In genomic region chr19:44723611-44724440, GRCm38 (mm10) we compare ENCODE assay signal across 11 mouse cellular contexts. TPM values are rescaled to one million over a fixed set of nuclear protein-coding genes. Genes with fewer than 3 reads are reported as not detected.
DNase-seq lines count a peak whose midpoint lies in the region; ATAC-seq and TF ChIP-seq lines count a peak whose summit lies in the region.
"Had no signal": no experiment of that assay in that cellular context is flagged by ENCODE, and none has a peak within 500 bp of the region (broad histone marks: within the 10 kb centered on the region; RNA-seq: fewer than 3 reads in every experiment).

No protein-coding gene starts in this region.

- H3K4me2 ChIP-seq in heart, postnatal 0 days (ENCODE audit: low read depth, low read length) = peak overlapping the region; percentile 53
- peak overlapping the region; percentile 53 for H3K4me2 ChIP-seq in hindbrain, postnatal 0 days (ENCODE audit: low read depth, low read length)
- H3K4me2 ChIP-seq in midbrain, embryonic 13.5 days (replicated peaks) = peak overlapping the region; percentile 55

- peaks cover 86% of the 10 kb centered on the region for H3K27me3 ChIP-seq in heart, postnatal 0 days (ENCODE audit: control insufficient read depth, insufficient read depth, low read length)
- peaks cover 98% of the 10 kb centered on the region for H3K27me3 ChIP-seq in embryonic facial prominence, embryonic 10.5 days (replicated peaks; ENCODE audit: low read depth, poor library complexity, severe bottlenecking)
- H3K27me3 ChIP-seq in hindbrain, postnatal 0 days (ENCODE audit: insufficient read depth, low read length) = peaks cover 46% of the 10 kb centered on the region
- H3K27me3 ChIP-seq in midbrain, embryonic 13.5 days = peaks cover 85% of the 10 kb centered on the region

- 2% methylated on average over 36 of the region's 36 CpGs for WGBS in heart, postnatal 0 days
- WGBS in embryonic facial prominence, embryonic 10.5 days = under 1% methylated on average over 36 of the region's 36 CpGs
- WGBS in hindbrain, postnatal 0 days = 3% methylated on average over 35 of the region's 36 CpGs
- WGBS in midbrain, embryonic 13.5 days = under 1% methylated on average over 36 of the region's 36 CpGs

- no peak for TF ChIP-seq EP300 in heart, postnatal 0 days (IDR thresholded peaks at IDR 0.05; ENCODE audit: low read depth)

- no peak overlapping the region for H3K9ac ChIP-seq in heart, postnatal 0 days (replicated peaks; ENCODE audit: low read depth, low read length)
- H3K9ac ChIP-seq in hindbrain, postnatal 0 days (replicated peaks; ENCODE audit: low read length) = 0 out of 2 replicates have a peak overlapping the region, but pooled peaks have one; percentile 21
- peak overlapping the region; percentile 28; the same call in 1 of the 2 replicates for H3K9ac ChIP-seq in midbrain, embryonic 13.5 days (replicated peaks)

- DNase-seq in heart, postnatal 0 days (ENCODE audit: low spot score) = no peak
- no peak for DNase-seq in heart, adult 11 months
- DNase-seq in embryonic facial prominence, embryonic 10.5 days (ENCODE audit: low spot score) = peak; percentile 64
- peak; percentile 50 for DNase-seq in hindbrain, postnatal 0 days (ENCODE audit: low spot score)
- DNase-seq in adrenal gland, postnatal 10 days = no peak
- DNase-seq in thymus, postnatal 36 days = no peak
- DNase-seq in layer of hippocampus, postnatal 10 days (ENCODE audit: low spot score in 2 of 2) = no peak
- DNase-seq: spleen, adult 18-20 months had no signal

- no peaks in the 10 kb centered on the region for H3K36me3 ChIP-seq in heart, postnatal 0 days (replicated peaks; ENCODE audit: control insufficient read depth, insufficient read depth, low read length)
- H3K36me3 ChIP-seq in embryonic facial prominence, embryonic 10.5 days (replicated peaks) = no peaks in the 10 kb centered on the region
- no peaks in the 10 kb centered on the region for H3K36me3 ChIP-seq in hindbrain, postnatal 0 days (ENCODE audit: insufficient read depth, low read length)
- no peaks in the 10 kb centered on the region for H3K36me3 ChIP-seq in midbrain, embryonic 13.5 days

- ATAC-seq in heart, postnatal 0 days (ENCODE audit: insufficient read depth, low read depth) = no peak
- no peak for ATAC-seq in hindbrain, postnatal 0 days
- ATAC-seq in midbrain, embryonic 13.5 days = no peak

- no peak overlapping the region for H3K27ac ChIP-seq in heart, postnatal 0 days (ENCODE audit: low read depth)
- no peak overlapping the region for H3K27ac ChIP-seq in embryonic facial prominence, embryonic 10.5 days (replicated peaks)
- no peak overlapping the region for H3K27ac ChIP-seq in hindbrain, postnatal 0 days
- H3K27ac ChIP-seq in midbrain, embryonic 13.5 days = no peak overlapping the region
- H3K27ac ChIP-seq: macrophage had no signal

- H3K4me3 ChIP-seq in heart, postnatal 0 days (ENCODE audit: low read depth, low read length) = peak overlapping the region; percentile 24; the same call in 1 of the 2 replicates
- H3K4me3 ChIP-seq in embryonic facial prominence, embryonic 10.5 days = peak overlapping the region; percentile 52
- peak overlapping the region; percentile 23 for H3K4me3 ChIP-seq in hindbrain, postnatal 0 days (ENCODE audit: low read length)
- H3K4me3 ChIP-seq in midbrain, embryonic 13.5 days (replicated peaks) = peak overlapping the region; percentile 35

- H3K4me1 ChIP-seq in heart, postnatal 0 days (ENCODE audit: control insufficient read depth, insufficient read depth) = peaks cover 11% of the 10 kb centered on the region; the same call in 1 of the 2 replicates
- peaks cover 43% of the 10 kb centered on the region for H3K4me1 ChIP-seq in embryonic facial prominence, embryonic 10.5 days
- H3K4me1 ChIP-seq in hindbrain, postnatal 0 days (ENCODE audit: insufficient read depth, low read length) = peaks cover 8% of the 10 kb centered on the region; the same call in 1 of the 2 replicates
- H3K4me1 ChIP-seq in midbrain, embryonic 13.5 days (replicated peaks) = peaks cover 37% of the 10 kb centered on the region

- no peaks in the 10 kb centered on the region for H3K9me3 ChIP-seq in heart, postnatal 0 days (replicated peaks; ENCODE audit: control insufficient read depth, low read length)
- no peaks in the 10 kb centered on the region for H3K9me3 ChIP-seq in embryonic facial prominence, embryonic 10.5 days
- no peaks in the 10 kb centered on the region for H3K9me3 ChIP-seq in hindbrain, postnatal 0 days (ENCODE audit: low read length)
- no peaks in the 10 kb centered on the region for H3K9me3 ChIP-seq in midbrain, embryonic 13.5 days

- no peak for TF ChIP-seq CTCF in heart, postnatal 0 days (IDR thresholded peaks at IDR 0.05; ENCODE audit: low read depth)
- TF ChIP-seq CTCF in hindbrain, postnatal 0 days (IDR thresholded peaks at IDR 0.05; ENCODE audit: low read depth) = no peak

RNA-seq across cellular contexts. Expression of gene Pax2, which starts 32.0 kb away (rescaled TPM):
- not detected in 2 replicates for total RNA-seq in heart, postnatal 0 days (2014; rRNA removed; ENCODE audit: low replicate concordance)
- polyA plus RNA-seq in heart, postnatal 0 days (2015; fragmentation: Nextera tagmentation; extraction: Ambion mirVana) = not detected in 2 replicates
- 1.00 and 1.8 TPM in 2 replicates for polyA plus RNA-seq in embryonic facial prominence, embryonic 10.5 days (2016; fragmentation: Nextera tagmentation; extraction: Ambion mirVana)
- 8.1 and 9.0 TPM in 2 replicates for total RNA-seq in hindbrain, postnatal 0 days (2014; rRNA removed)
- polyA plus RNA-seq in hindbrain, postnatal 0 days (2015; fragmentation: Nextera tagmentation; extraction: Ambion mirVana) = 9.6 and 11.2 TPM in 2 replicates
- 0.63 and 1.0 TPM in 2 replicates for polyA plus RNA-seq in midbrain, embryonic 13.5 days (2015; fragmentation: Nextera tagmentation; extraction: Ambion mirVana)
- total RNA-seq in adrenal gland, postnatal 10 days (2021) = not detected
- under 1 TPM; 0.20 to 0.37 TPM for total RNA-seq in layer of hippocampus, postnatal 10 days (2021)
- total RNA-seq: granulocyte monocyte progenitor cell, adult 5-6 weeks had no signal
- polyA plus RNA-seq: macrophage had no signal

Comparison
In these comparisons a context has a peak if more than half of its experiments do, and no peak if none do; other contexts are left out.
1. DNase-seq: peak in embryonic facial prominence, embryonic 10.5 days (single experiment) and hindbrain, postnatal 0 days (single experiment); none in heart, postnatal 0 days (single experiment), heart, adult 11 months (single experiment), adrenal gland, postnatal 10 days (single experiment), thymus, postnatal 36 days (0 of 2) and layer of hippocampus, postnatal 10 days (0 of 2).
2. Peak in every context shown above with its lines, with median percentiles within 50 percentile points of each other: H3K4me2 ChIP-seq and H3K4me3 ChIP-seq.